Mouse (Mus musculus) erythroid progenitor cell, adult 5-6 weeks (primary cell): ENCODE measurements around the gene Atp8a2. TPM values are rescaled to one million over a fixed set of nuclear protein-coding genes. Genes with fewer than 3 reads are reported as not detected.
"Not testable (repeated sequence)": the region's sequence is repeated elsewhere in the genome, so short reads cannot be mapped to it uniquely, and the experiment has no call there.

ENCODE experiments used
- ATAC-seq: replicated peaks from 2 replicates; pipeline ENCODE4 v1.8.0; 2016; ENCODE audit warnings: moderate number of reproducible peaks, mild to moderate bottlenecking, moderate TSS enrichment, inconsistent platforms; ENCODE audit not compliant: poor library complexity, low FRiP score, severe bottlenecking
- total RNA-seq, 2 experiments: library from RNA; stranded (forward) in 1 of 2; stranded (reverse) in 1 of 2; fragments of 150-400 nt in 1 of 2; fragments of 186-747, 209-891 nt in 1 of 2; gene quantifications; 2 replicates each; pipeline versions ENCODE4 v1.2.3 to v1.2.4; 2015 to 2017; ENCODE audit warnings: low replicate concordance in 2 of 2

Atp8a2 gene
- total RNA-seq, 2 experiments from 2014 or later: not detected

- no peak for ATAC-seq
Measured at GRCm38 (mm10) chr14:59736861-59737700, 459.9 kb downstream of the Atp8a2 start.

- ATAC-seq: no peak
Measured at GRCm38 (mm10) chr14:59730043-59730390, 467.0 kb downstream of the Atp8a2 start.

- ATAC-seq: no peak
Measured at GRCm38 (mm10) chr14:59729298-59730042, 467.5 kb downstream of the Atp8a2 start.

GRCm38 (mm10) chr14:59727016-59727415 lies 470.0 kb downstream of the Atp8a2 start:
- ATAC-seq: no peak

- ATAC-seq: no peak
Measured at GRCm38 (mm10) chr14:59723163-59723562, 473.8 kb downstream of the Atp8a2 start.

GRCm38 (mm10) chr14:59721957-59722356 lies 475.0 kb downstream of the Atp8a2 start:
- no peak for ATAC-seq

GRCm38 (mm10) chr14:59721356-59721755 lies 475.6 kb downstream of the Atp8a2 start:
- ATAC-seq: no peak

GRCm38 (mm10) chr14:59720386-59720785 lies 476.6 kb downstream of the Atp8a2 start:
- ATAC-seq: no peak

- ATAC-seq: not testable (repeated sequence)
Measured at GRCm38 (mm10) chr14:59716443-59717085, 480.4 kb downstream of the Atp8a2 start.

GRCm38 (mm10) chr14:59715695-59716442 lies 481.1 kb downstream of the Atp8a2 start:
- no peak for ATAC-seq

- no peak for ATAC-seq
Measured at GRCm38 (mm10) chr14:59709505-59710335, 487.3 kb downstream of the Atp8a2 start.

- ATAC-seq: no peak
Measured at GRCm38 (mm10) chr14:59708009-59708408, 489.0 kb downstream of the Atp8a2 start.

GRCm38 (mm10) chr14:59705326-59706058 lies 491.5 kb downstream of the Atp8a2 start:
- no peak for ATAC-seq

GRCm38 (mm10) chr14:59701492-59701891 lies 495.5 kb downstream of the Atp8a2 start:
- ATAC-seq: no peak

- no peak for ATAC-seq
Measured at GRCm38 (mm10) chr14:59695160-59695559, 501.8 kb downstream of the Atp8a2 start.

GRCm38 (mm10) chr14:59692164-59692563 lies 504.8 kb downstream of the Atp8a2 start:
- no peak for ATAC-seq

- ATAC-seq: no peak
Measured at GRCm38 (mm10) chr14:59691402-59691801, 505.6 kb downstream of the Atp8a2 start.

- ATAC-seq: no peak
Measured at GRCm38 (mm10) chr14:59690954-59691353, 506.0 kb downstream of the Atp8a2 start.
